Mouse (Mus musculus): ENCODE data around the gene Tmem184c. TPM values are rescaled to one million over a fixed set of nuclear protein-coding genes. Genes with fewer than 3 reads are reported as not detected.

The Tmem184c gene
- polyA plus RNA-seq, 1 experiment from 2014 or later, result 64.0 TPM

- H3K27ac ChIP-seq, result no peak overlapping the region
Measured at GRCm38 (mm10) chr8:77609621-77610020, 877 bp downstream of the Tmem184c start.

GRCm38 (mm10) chr8:77584174-77584573 lies 26.3 kb downstream of the Tmem184c start:
- Histone ChIP-seq H3K27me3 (replicated peaks) (no peaks in the 10 kb centered on the region), H3K4me3 (no peak overlapping the region), H3K4me2 (replicated peaks) (no peak overlapping the region), H3K36me3 (peaks cover 33% of the 10 kb centered on the region), H3K27ac (no peak overlapping the region), H3K9me3 (no peaks in the 10 kb centered on the region), H3K4me1 (no peaks in the 10 kb centered on the region), H3K9ac (no peak overlapping the region)
- WGBS, result 91% methylated on average over 4 of the region's 4 CpGs
- no peak for ATAC-seq (ENCODE audit: low FRiP score, low read depth)

More at GRCm38 (mm10) chr8:77609621-77610020, 877 bp downstream of the Tmem184c start:
- Histone ChIP-seq H3K9ac (peak overlapping the region; percentile 65), H3K9me3 (no peaks in the 10 kb centered on the region), H3K36me3 (peaks cover 9% of the 10 kb centered on the region), H3K27me3 (replicated peaks) (no peaks in the 10 kb centered on the region), H3K4me2 (replicated peaks) (peak overlapping the region; percentile 76), H3K4me3 (peak overlapping the region; percentile 74), H3K4me1 (peaks cover 5% of the 10 kb centered on the region; the same call in 1 of the 2 replicates)
- no peak for ATAC-seq (ENCODE audit: low FRiP score, low read depth)
- 7% methylated on average over 7 of the region's 7 CpGs for WGBS

- no peaks in the 10 kb centered on the region for H3K27me3 ChIP-seq (replicated peaks)
- no peak overlapping the region for H3K4me3 ChIP-seq
- peaks cover 50% of the 10 kb centered on the region for H3K36me3 ChIP-seq
- WGBS, result 92% methylated on average over 7 of the region's 7 CpGs
- no peak overlapping the region for H3K9ac ChIP-seq
- H3K27ac ChIP-seq, result no peak overlapping the region
- no peak overlapping the region for H3K4me2 ChIP-seq (replicated peaks)
- no peak for ATAC-seq (ENCODE audit: low FRiP score, low read depth)
- no peaks in the 10 kb centered on the region for H3K4me1 ChIP-seq
- no peaks in the 10 kb centered on the region for H3K9me3 ChIP-seq
Measured at GRCm38 (mm10) chr8:77577674-77578073, 32.8 kb downstream of the Tmem184c start.

- H3K9me3 ChIP-seq, result no peaks in the 10 kb centered on the region
- WGBS, result 90% methylated on average over 5 of the region's 5 CpGs
- no peak overlapping the region for H3K27ac ChIP-seq
- no peak for ATAC-seq (ENCODE audit: low FRiP score, low read depth)
- no peak overlapping the region for H3K9ac ChIP-seq
- no peak overlapping the region for H3K4me2 ChIP-seq (replicated peaks)
- H3K4me3 ChIP-seq, result no peak overlapping the region
- no peaks in the 10 kb centered on the region for H3K4me1 ChIP-seq
- no peaks in the 10 kb centered on the region for H3K27me3 ChIP-seq (replicated peaks)
- H3K36me3 ChIP-seq, result peaks cover 32% of the 10 kb centered on the region
Measured at GRCm38 (mm10) chr8:77574229-77574628, 36.3 kb downstream of the Tmem184c start.

- Histone ChIP-seq H3K4me3 (no peak overlapping the region), H3K9ac (no peak overlapping the region), H3K4me1 (no peaks in the 10 kb centered on the region), H3K4me2 (replicated peaks) (no peak overlapping the region), H3K27me3 (replicated peaks) (no peaks in the 10 kb centered on the region), H3K36me3 (peaks cover 68% of the 10 kb centered on the region), H3K27ac (no peak overlapping the region), H3K9me3 (no peaks in the 10 kb centered on the region)
- 94% methylated on average over 3 of the region's 3 CpGs for WGBS
- no peak for ATAC-seq (ENCODE audit: low FRiP score, low read depth)
Measured at GRCm38 (mm10) chr8:77561441-77561840, 49.1 kb downstream of the Tmem184c start.

- 98% methylated on average over 3 of the region's 3 CpGs for WGBS
- Histone ChIP-seq H3K9me3 (no peaks in the 10 kb centered on the region), H3K27me3 (replicated peaks) (no peaks in the 10 kb centered on the region), H3K36me3 (peaks cover 45% of the 10 kb centered on the region), H3K4me1 (peaks cover 8% of the 10 kb centered on the region; the same call in 1 of the 2 replicates), H3K27ac (no peak overlapping the region), H3K4me2 (replicated peaks) (no peak overlapping the region), H3K9ac (no peak overlapping the region), H3K4me3 (no peak overlapping the region)
- ATAC-seq (ENCODE audit: low FRiP score, low read depth), result no peak
Measured at GRCm38 (mm10) chr8:77552491-77552890, 58.0 kb downstream of the Tmem184c start.

GRCm38 (mm10) chr8:77549881-77550580 lies 60.5 kb downstream of the Tmem184c start:
- H3K27ac ChIP-seq, result no peak overlapping the region

GRCm38 (mm10) chr8:77549121-77549706 lies 61.3 kb downstream of the Tmem184c start, which contains the start of gene Prmt9:
Gene Prmt9, plus strand, starts transcription at chr8:77549397.
- peak within 1 kb of the TSS; percentile 78 for H3K4me2 ChIP-seq (replicated peaks)
- peaks cover 8% of the 10 kb centered on the region; the same call in 1 of the 2 replicates for H3K4me1 ChIP-seq
- no peaks in the 10 kb centered on the region for H3K9me3 ChIP-seq
- no peaks in the 10 kb centered on the region for H3K27me3 ChIP-seq (replicated peaks)
- peaks cover 26% of the 10 kb centered on the region for H3K36me3 ChIP-seq
- peak within 1 kb of the TSS; percentile 76 for H3K4me3 ChIP-seq
- peak within 1 kb of the TSS; percentile 92 for H3K9ac ChIP-seq
- 0 out of 2 replicates have a peak within 1 kb of the TSS, but pooled peaks have one; percentile 32 for H3K27ac ChIP-seq
- peak; percentile 96 for ATAC-seq (ENCODE audit: low FRiP score, low read depth)
- WGBS, result 3% methylated on average over 42 of the region's 42 CpGs

More at GRCm38 (mm10) chr8:77549881-77550580, 60.5 kb downstream of the Tmem184c start:
- H3K4me3 ChIP-seq, result peak overlapping the region; percentile 76
- no peak; the same call in 1 of the 2 replicates for ATAC-seq (ENCODE audit: low FRiP score, low read depth)
- no peaks in the 10 kb centered on the region for H3K9me3 ChIP-seq
- peak overlapping the region; percentile 92 for H3K9ac ChIP-seq
- 25% methylated on average over 7 of the region's 7 CpGs for WGBS
- H3K4me2 ChIP-seq (replicated peaks), result peak overlapping the region; percentile 78
- H3K36me3 ChIP-seq, result peaks cover 26% of the 10 kb centered on the region
- peaks cover 8% of the 10 kb centered on the region; the same call in 1 of the 2 replicates for H3K4me1 ChIP-seq
- H3K27me3 ChIP-seq (replicated peaks), result no peaks in the 10 kb centered on the region

Other genes starting within 250 kb of the Tmem184c start
- 12.1 and 12.6 TPM in 2 replicates for gene Arhgap10, start 92.7 kb downstream of the Tmem184c start, polyA plus RNA-seq (2016; fragmentation: Nextera tagmentation; extraction: Ambion mirVana)
- gene Prmt9, start 61.3 kb downstream of the Tmem184c start, polyA plus RNA-seq (2016; fragmentation: Nextera tagmentation; extraction: Ambion mirVana), result 23.0 and 23.7 TPM in 2 replicates
- gene Ednra, start 113.8 kb upstream of the Tmem184c start, polyA plus RNA-seq (2016; fragmentation: Nextera tagmentation; extraction: Ambion mirVana), result 14.3 and 14.5 TPM in 2 replicates

Measured in neural tube, embryonic 12.5 days (tissue).